Mouse (Mus musculus) liver (tissue): Measurements from ENCODE around the gene BC035044.
"Not testable (repeated sequence)": the region's sequence is repeated elsewhere in the genome, so short reads cannot be mapped to it uniquely, and the experiment has no call there.

Source experiments
- DNase-seq: peaks from one replicate; pipeline ENCODE4 v3.0.0-alpha.2; 2020; ENCODE audit warnings: mixed read lengths

The BC035044 gene

GRCm38 (mm10) chr6:128890948-128891355, at the start of gene BC035044:
BC035044 (minus strand) TSS chr6:128891126.
- no peak for DNase-seq

DNA sequence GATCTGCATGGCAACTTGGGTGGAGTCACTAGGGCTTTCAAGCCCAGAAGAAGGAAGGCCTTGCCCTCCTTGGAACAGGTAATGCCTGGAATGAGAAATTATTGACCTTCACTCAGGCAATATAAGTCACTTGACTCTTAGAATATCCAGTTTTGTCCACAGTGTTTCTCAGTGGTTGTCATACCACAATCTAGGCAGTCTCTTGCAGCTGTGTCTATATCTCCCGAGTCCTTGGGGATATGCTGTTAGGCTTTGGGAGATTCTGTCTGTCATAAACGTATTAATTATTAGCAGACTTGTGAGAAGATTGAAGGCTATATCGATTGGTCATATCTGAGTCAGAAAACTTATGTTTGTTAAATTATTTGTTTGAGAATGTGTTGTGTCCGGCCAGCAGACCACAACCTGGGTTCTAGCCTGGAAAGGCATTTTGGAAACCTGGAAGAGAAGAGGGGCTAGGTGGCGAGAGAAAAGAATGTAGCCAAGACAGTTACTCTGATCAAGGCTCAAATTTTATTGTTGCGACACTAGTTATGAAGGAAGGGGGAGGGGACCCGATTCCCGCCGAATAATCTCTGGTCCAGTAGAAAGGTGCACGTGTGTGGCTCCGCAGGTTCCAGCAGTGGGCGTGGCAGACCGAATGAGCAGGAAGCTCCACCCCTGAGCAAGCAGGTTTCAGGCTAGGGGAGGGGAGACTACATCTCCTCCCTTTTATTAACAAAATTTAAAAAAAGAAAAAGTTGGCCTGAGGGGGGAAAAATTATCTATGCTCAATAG, 45.2 kb upstream of the BC035044 start:
- not testable (repeated sequence) for DNase-seq

DNA sequence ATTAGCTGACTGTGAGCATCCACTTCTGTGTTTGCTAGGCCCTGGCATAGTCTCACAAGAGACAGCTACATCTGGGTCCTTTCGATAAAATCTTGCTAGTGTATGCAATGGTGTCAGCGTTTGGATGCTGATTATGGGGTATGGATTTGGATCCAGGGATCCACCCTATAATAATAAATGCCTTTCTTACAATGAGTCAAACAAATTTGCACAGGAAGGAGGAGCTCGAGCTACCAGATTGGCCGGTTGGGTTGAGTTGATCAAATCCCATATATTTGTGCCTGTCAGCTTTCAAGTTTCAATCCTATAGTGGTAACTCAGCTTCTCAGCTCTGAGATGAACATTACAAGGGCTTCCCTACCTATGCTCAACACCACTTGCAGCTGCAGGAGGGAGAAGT, 43.2 kb upstream of the BC035044 start, which contains the start of gene Clec2g:
Clec2g (plus strand) TSS at position 301 of the 400 bp plus-strand sequence.
- DNase-seq: not testable (repeated sequence)

DNA sequence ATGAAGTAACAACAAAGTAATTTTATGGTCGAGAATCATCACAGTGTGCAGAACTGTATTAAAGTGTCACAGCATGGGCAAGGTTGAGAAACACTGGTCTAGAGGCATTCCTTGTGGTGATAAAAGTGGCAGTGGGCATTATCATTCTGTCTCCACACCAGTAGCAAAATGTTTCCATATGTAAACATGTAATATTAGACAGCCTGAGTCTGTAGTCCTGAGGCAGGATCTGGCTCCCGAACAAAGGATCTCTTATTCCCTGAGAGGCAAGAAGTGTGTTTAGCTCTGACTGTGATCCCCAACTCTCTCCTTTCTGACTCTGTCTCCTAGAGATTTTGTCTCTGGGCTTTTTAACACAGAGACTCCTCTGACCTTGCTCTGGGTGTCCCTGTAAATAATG, 42.1 kb upstream of the BC035044 start:
- DNase-seq: no peak

DNA sequence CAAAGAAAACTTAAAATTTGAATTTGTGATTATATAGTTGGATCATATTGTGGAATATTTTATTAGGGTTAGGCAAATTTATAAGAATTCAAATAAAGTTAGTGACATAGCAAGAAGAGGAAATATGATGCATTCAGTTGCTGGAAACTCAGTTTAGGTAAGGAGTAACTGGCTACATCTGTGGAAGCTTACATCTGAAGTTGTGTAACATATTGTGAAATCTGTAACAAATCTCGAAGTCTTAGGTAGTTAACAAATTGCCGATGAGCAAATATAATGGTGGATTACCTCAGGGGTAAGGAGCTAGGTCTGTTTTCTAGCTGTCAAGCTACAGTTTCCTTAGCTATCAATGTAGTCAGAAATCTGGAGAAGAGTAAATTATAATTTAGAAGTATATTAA, 26.4 kb upstream of the BC035044 start:
- no peak for DNase-seq

GRCm38 (mm10) chr6:128913598-128914254, 22.8 kb upstream of the BC035044 start:
- no peak for DNase-seq

DNA sequence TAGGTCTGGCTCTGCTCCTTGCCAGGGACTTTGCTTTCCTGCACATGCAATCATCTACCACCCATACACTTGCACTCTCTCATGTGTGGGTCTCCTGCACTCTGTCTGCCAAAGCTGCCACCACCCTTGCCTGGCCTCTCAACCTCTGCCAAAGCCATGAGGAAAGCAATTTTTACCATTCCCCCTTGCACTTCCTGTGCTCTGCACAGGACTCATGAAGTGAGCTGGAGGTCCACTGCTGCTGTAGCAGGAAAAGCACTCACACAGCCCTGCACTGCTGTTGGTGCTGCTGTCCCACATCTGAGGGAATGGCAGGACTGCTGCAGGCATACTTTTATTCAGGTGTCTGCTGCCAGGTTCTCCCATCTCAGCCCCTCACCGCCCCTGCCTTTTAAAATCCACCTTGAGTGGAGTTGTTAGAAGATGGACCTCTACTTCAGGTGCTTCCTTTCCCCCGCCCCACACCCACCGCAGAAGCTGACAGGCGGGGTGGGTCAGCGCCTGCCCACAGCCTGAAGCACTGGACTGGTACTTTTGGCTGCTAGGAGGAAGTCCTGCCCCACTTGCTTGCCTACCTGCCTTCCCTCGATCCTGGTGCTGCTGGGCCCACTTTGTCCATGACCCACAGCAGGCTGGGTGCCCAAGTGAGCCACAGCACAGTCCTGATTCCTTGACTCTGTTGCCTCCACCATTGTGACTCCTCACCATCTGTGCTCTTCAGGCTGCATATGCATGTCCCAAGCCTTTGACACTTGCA, 10.0 kb upstream of the BC035044 start:
- not testable (repeated sequence) for DNase-seq

DNA sequence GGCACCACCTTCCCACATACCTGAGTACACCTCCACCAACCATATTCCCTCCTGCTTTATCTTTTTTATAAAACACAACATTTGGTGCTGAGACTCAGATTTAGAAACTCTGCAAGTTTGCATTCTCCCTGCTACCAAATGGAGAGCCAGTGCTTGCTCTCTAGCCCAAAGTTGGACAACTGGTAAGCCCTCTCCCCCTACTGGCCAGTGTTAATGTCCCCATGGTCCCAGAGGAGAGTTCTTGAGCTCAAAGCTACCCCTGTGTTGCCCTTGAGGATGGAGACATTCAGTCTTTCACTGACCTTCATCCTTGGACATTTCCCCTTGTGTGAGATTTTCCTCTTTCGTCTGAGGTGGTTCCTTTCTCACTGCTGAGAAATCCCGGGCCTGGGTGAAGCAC, 9.1 kb upstream of the BC035044 start:
- DNase-seq: no peak

DNA sequence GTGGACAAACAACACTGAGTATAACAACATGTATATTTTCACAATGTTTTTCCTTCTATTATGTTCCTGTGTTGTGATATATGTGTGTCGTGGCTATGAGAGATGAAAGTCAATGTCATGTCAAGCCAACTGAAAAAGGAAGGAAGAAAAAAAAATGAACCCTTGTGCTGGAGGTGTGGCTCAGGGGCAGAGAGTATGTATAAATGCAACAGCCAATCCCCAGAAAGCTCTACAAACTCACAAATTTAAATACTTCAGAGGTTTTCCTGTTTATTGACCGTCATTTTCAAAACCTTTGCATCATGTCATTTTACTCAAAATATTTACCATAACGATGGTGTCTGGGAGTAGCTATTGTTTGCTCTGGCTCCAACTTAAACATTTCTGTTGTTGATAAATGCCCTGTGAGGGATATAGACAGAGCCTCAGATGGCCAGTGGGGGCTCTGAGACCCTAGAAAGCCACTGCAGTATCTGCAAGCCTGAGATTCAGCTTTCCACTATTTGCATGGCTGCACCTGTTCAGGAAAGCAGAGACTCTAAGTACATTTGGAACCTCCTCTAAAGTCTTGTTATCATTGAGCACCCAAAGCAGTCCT, 4.6 kb upstream of the BC035044 start:
- DNase-seq: no peak

DNA sequence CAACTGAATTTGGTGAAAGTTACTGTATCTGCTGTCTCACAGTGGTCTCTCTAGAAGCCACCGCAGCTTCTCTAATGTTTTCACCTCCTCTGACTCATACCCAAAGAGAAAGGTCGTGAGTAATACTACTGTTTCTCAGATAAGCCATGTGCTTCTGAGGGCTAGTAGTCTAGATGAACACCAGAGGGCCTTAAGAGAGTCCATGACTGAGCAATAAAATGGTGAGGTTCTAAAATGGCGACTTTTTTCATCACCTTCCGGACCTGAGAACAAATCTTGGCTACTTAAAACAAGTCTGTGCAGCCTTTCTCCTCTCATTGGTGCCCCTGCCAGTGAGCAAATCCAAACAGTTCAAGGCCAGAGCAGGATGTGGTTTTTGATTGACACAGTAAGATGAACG, 2.1 kb downstream of the BC035044 start:
- no peak for DNase-seq

- DNase-seq: not testable (repeated sequence)
Observed at GRCm38 (mm10) chr6:128887091-128887790, 3.7 kb downstream of the BC035044 start, which contains the start of gene Clec2i. Clec2i (plus strand) TSS chr6:128887588.

DNA sequence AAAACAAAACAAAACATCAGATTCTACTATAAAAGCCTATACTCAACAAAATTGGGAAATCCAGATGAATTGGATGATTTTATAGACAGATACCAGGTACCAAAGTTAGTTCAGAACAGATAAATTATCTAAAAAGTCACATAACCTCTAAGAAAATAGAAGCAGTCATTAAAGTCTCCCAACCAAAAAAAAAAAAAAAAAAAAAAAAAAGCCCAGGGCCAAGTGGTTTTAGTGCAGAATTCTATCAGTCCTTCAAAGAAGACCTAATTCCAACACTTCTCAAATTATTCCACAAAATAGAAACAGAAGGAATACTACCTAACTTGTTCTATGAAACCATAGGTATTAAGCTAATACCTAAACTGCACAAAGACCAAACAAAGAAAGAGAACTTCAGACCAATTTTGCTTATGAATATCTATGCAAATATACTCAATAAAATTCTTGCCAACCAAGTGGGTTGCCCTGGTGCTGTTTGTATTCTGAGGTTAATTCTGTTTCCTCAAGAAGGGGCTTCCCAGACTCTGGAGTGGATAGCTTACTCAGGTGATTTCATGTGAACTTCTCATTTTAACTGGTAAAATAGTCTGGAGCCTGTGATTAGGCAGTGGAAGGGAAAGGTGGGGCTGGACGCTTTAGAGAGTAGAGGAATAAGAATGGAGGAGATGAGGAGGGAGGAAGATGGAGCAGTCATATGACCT, 18.9 kb downstream of the BC035044 start:
- DNase-seq: no peak

- no peak for DNase-seq
Observed at GRCm38 (mm10) chr6:128868861-128869260, 22.1 kb downstream of the BC035044 start.

DNA sequence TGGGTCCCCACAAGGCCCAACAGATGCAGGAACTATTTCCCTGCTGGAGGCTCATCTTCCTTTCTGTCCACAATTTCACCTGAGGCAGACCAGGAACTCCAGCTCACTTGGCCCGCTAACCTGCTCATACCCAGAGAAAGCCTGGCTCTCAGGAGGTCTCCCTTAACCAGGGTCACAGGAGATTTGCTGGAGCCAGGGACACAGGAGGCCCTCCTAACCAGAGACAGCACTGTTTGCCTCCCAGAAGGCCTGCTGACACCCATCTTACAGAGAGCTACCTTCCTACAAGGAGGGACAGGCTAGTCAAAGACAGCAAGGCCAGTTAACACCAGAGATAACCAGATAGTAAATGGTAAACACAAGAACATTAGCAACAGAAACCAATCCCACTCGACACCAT, 33.0 kb downstream of the BC035044 start:
- no peak for DNase-seq

DNA sequence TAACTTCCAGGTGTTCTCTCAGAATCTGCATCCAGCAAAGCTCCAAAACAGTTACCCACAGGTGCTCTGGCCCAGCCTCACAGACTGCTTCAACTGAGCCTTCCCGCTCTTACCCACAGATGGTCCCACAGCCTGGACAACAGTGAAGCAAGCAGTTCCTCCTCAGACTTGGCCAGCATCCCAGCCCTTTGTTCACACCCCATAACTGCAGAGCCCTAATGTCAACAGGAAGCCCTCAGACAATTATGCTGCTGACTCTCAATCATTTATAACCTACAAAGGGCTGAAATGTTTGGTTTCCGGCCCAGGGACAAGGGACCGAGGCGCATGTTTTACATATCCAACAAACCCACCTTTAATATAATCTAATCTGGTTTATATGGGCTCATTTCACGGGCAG, 34.7 kb downstream of the BC035044 start:
- peak; percentile 34 for DNase-seq

- no peak for DNase-seq
Observed at GRCm38 (mm10) chr6:128855477-128855876, 35.4 kb downstream of the BC035044 start.

- no peak for DNase-seq
Observed at GRCm38 (mm10) chr6:128854895-128855294, 36.0 kb downstream of the BC035044 start.

DNA sequence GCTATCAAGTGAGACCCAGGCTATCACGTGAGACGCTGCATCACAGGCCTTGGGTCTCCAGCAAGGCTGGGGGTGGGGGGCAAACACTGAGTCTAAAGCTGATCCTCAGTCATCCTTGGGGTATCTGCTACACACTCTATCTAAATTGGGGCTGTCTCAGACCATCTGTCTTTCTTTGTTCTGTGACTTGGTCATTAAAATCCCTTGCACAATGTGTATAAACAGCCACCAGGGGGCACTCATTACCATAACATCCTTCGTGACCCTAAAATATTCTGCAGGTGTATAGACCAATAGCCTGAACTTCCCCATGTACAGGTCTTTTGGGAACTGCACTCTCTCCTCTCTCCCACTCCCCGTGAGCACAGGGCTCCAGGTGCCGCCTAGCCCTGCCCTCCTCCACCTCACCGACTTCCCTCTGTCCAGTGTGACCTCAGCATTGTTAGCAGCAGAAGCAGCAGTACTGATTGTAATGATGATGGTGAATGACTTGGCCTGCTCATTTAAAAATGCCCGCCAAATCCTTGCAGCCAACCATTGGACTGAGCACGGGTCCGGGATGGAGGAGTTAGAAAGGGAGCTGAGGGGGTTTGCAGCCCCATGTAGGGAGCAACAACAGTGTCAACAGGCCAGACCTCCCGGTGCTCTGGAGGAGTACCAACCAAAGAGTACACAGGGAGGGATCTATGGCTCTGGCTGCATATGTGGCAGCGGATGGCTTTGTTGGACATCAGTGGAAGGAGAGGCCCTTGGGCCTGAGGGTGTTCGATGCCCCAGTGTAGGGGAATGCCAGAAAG, 36.7 kb downstream of the BC035044 start:
- DNase-seq: peak; percentile 45

- no peak for DNase-seq
Observed at GRCm38 (mm10) chr6:128852766-128853165, 38.2 kb downstream of the BC035044 start.

DNA sequence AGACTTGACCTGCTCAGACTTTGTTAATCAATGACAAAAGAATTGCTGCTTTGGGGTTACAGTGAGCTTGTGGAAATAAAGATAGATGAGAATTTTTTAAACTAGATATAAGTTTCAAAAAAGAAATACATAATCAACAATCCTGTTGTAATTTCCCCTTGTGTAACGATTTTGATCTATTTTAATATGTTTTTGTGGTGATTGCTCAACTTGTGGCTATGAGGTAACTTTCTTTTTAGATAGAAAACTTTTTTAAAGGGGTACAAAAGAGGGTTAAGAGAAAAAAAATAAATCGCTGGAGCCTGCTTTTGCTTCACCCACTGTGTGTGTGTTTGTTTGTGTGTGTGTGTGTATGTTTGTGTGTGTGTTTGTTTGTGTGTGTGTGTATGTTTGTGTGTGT, 39.8 kb downstream of the BC035044 start:
- no peak for DNase-seq

- DNase-seq: no peak
Observed at GRCm38 (mm10) chr6:128850671-128851070, 40.3 kb downstream of the BC035044 start.
